Mouse (Mus musculus) 3134 (cell line): Measurements from ENCODE around the gene Kcnj2.

ENCODE experiments used
- DNase-seq: peaks from one replicate; pipeline ENCODE4 v3.0.0-alpha.2; 2011; ENCODE audit warnings: low spot score; ENCODE audit not compliant: insufficient read length; ENCODE audit errors: extremely low read depth

Gene Kcnj2

GRCm38 (mm10) chr11:111088812-111089211, 22.8 kb downstream of the Kcnj2 start:
- no peak for DNase-seq

GRCm38 (mm10) chr11:111091117-111091516, 25.2 kb downstream of the Kcnj2 start:
- DNase-seq = no peak

- no peak for DNase-seq
These were observed 27.0 kb downstream of the Kcnj2 start for GRCm38 (mm10) chr11:111092967-111093366.

DNA sequence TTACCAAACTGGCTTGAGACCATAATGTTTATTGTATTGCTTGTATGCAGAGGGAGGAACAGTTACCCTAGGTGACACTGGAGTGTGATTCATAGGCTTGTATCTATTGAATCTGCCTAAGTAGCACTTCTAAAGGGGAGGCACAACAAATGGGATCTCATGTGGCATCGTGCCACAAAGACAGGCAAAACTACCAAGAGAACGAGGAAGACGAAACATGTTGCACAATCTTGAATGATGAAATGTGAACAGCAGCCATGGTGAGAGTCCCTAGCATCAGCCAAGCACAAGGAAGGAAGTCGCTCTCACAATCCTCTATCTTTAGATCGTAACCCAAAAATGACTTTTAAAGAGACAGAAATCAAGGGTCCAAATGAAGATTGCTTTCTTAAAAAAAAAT, 30.6 kb downstream of the Kcnj2 start:
- no peak for DNase-seq

DNA sequence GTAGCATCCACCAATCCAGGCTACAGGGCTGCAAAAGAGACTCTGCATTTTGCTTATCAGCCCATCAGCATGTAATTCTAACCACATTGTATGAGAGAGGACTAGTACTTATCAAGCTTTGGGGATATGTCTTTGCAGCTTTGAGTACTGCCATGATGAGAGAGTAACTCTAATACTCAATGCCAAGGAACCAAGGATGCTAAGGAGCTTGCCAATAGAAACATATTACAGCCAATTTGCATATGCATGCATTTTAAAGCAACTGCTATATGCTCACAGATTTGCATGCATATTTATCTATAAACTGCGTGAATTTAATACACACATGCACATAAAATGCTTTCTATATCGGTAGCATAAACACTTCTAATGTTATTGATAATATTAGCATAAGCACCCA, 34.2 kb downstream of the Kcnj2 start:
- no peak for DNase-seq

- no peak for DNase-seq
These were observed 34.7 kb downstream of the Kcnj2 start for GRCm38 (mm10) chr11:111100651-111101050.

DNA sequence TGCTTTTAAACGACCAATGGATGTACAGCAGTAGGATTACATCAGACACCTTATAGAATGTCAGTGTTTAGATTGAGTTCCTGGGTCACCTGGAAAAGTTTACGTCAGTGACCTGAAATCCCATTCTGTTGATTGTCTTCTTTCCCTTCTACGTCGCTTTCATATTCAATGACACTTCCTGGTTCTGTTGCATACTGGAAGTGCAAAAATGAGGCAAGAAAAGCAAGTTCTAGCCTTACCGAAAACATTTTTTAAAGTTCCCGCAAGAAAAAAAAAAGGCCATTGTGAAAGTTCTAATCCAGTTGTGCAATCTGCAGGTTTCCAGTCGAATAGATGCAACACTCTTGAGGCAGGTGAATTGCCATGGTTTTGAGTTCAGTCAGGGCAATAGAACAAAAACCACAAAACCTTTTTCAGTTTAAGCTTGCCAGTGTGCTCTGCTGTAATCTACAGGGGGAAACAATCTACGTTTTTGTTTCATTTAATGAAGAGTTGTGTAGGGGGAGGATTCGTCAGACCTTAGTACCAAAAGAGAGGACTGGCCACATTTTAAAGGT, 35.7 kb downstream of the Kcnj2 start:
- DNase-seq = no peak

GRCm38 (mm10) chr11:111104422-111104821, 38.5 kb downstream of the Kcnj2 start:
- DNase-seq = no peak

DNA sequence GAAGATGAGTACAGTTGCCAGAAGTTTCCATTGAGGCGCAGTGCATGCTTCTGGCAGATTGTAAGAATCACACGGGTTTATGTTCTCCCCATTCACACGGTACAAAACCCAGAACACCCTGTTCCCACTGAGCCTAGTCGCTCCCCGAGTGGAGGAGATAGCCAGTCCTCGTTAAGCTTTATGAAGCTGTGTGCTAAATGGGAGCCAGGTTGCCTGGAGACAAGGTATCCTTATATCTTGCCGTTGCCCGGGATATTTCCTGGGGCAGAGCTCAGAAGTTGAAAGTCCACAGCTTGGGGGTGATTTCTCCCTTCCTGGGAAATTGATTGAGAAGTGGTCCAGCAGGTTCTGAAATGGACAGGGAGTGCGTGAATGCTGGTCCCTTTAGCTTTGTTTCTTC, 42.2 kb downstream of the Kcnj2 start:
- DNase-seq = no peak

DNA sequence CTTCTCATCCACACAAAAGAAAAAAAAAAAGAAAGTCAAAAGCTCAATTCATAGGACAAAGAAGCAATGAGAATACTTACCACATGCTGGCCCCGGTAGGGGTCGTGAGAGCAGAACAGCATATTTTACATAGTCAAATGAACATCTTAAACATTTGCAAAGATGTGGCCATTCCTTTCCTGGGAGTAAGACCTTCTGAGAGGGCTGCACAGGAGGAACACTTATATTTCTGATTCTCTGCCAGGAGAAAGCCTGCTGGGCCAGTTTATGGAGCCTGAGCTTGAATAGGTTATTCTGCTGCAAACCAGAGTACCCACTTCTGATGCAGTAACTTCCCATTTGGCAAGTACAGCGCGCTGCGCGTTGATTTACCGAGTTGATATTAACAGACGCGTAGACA, 55.5 kb downstream of the Kcnj2 start:
- DNase-seq = no peak

GRCm38 (mm10) chr11:111123324-111123723, 57.4 kb downstream of the Kcnj2 start:
- DNase-seq = no peak

- no peak for DNase-seq
These were observed 60.0 kb downstream of the Kcnj2 start for GRCm38 (mm10) chr11:111125963-111126362.
